8 mouse cellular contexts compared by ENCODE assay signal in the genomic region with DNA sequence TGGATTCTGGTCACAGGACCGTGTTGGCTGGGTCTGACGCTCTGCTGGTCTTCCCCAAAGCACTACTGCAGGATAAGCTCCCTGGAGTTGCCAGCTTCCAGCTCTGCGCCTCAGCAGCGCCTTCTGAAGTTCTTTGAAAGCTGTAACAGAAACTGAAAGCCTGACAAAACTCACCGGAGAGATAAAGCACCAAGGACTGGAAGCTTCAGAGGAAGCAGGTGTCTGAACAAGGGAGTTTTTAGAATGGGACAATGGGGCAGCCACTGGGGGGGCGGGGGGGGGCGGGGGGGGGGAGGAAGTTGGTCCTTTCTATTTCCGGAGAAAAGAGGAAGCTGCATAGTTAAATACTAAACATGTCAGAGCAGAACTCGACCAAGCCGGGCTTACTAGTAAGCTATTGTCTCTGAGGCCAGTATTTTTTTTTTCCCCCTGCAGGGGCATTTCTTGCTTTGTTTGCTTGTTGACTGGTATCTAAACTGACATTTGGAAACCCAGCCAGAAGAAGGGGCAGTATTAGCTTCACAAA.
DNase-seq lines count a peak whose midpoint lies in the region; ATAC-seq lines count a peak whose summit lies in the region.

No protein-coding gene starts in this region.

- H3K4me2 ChIP-seq in intestine, embryonic 14.5 days (ENCODE audit: low read length), result peak overlapping the region; percentile 11; the same call in 1 of the 2 replicates

- DNase-seq in Muller cell, postnatal 12 days (ENCODE audit: inconsistent ontology term), result peak; percentile 60
- DNase-seq in c-Kit-positive CD71-negative TER-119-negative erythroid progenitor cells, embryonic 14.5 days (ENCODE audit: low read depth), result peak; percentile 41
- DNase-seq in intestine, embryonic 14.5 days (ENCODE audit: low spot score), result no peak
- peak; percentile 65 to 74 for DNase-seq in left cerebral cortex, postnatal 10 days (ENCODE audit: extremely low spot score in 1 of 2, low spot score in 2 of 2)
- DNase-seq in right cerebral cortex, postnatal 14 days, result peak; percentile 42
- no peak for DNase-seq in cerebellum, adult 8-10 months

- H3K27me3 ChIP-seq in intestine, embryonic 14.5 days (replicated peaks; ENCODE audit: control insufficient read depth, insufficient read depth, low read length), result no peaks in the 10 kb centered on the region
- H3K27me3 ChIP-seq in megakaryocyte, embryonic 14.5 days (replicated peaks), result no peaks in the 10 kb centered on the region

- peak; percentile 49 for ATAC-seq in granulocyte monocyte progenitor cell, adult 5-6 weeks (replicated peaks; ENCODE audit: poor library complexity, severe bottlenecking)
- ATAC-seq in intestine, embryonic 14.5 days (replicated peaks; ENCODE audit: low FRiP score, low TSS enrichment, low read depth), result no peak

- H3K36me3 ChIP-seq in intestine, embryonic 14.5 days (ENCODE audit: control insufficient read depth, insufficient read depth, low read length), result no peaks in the 10 kb centered on the region
- no peaks in the 10 kb centered on the region for H3K36me3 ChIP-seq in megakaryocyte, embryonic 14.5 days (replicated peaks; ENCODE audit: low read length)

- peaks cover 32% of the 10 kb centered on the region for H3K4me1 ChIP-seq in intestine, embryonic 14.5 days (replicated peaks; ENCODE audit: control insufficient read depth, insufficient read depth, low read length)
- H3K4me1 ChIP-seq in megakaryocyte, embryonic 14.5 days, result peaks cover 44% of the 10 kb centered on the region

- H3K27ac ChIP-seq in intestine, embryonic 14.5 days (ENCODE audit: low read depth), result peak overlapping the region; percentile 69

- no peaks in the 10 kb centered on the region for H3K9me3 ChIP-seq in intestine, embryonic 14.5 days (ENCODE audit: control insufficient read depth, low read length)
- no peaks in the 10 kb centered on the region for H3K9me3 ChIP-seq in megakaryocyte, embryonic 14.5 days

- intact Hi-C loops in left cerebral cortex, postnatal 10 days (cut with DNase I), result loop anchor here (5.0 to 10.0 kb wide), 3 partner anchors 108 to 181 kb away; a partner anchor contains a TSS

- H3K9ac ChIP-seq in intestine, embryonic 14.5 days (ENCODE audit: low read length), result no peak overlapping the region

- 19% methylated on average over 8 of the region's 10 CpGs for WGBS in intestine, embryonic 14.5 days

- H3K4me3 ChIP-seq in intestine, embryonic 14.5 days (ENCODE audit: low read depth, low read length), result no peak overlapping the region
- peak overlapping the region; percentile 89 for H3K4me3 ChIP-seq in megakaryocyte, embryonic 14.5 days (replicated peaks)

Comparison
In these comparisons a context has a peak if more than half of its experiments do, and no peak if none do; other contexts are left out.
1. DNase-seq: peak in Muller cell, postnatal 12 days (single experiment), c-Kit-positive CD71-negative TER-119-negative erythroid progenitor cells, embryonic 14.5 days (single experiment), left cerebral cortex, postnatal 10 days (2 of 2) and right cerebral cortex, postnatal 14 days (single experiment); none in intestine, embryonic 14.5 days (single experiment) and cerebellum, adult 8-10 months (single experiment).